Mouse (Mus musculus) forebrain, postnatal 0 days (tissue): ENCODE data around the gene Utf1. TPM values are rescaled to one million over a fixed set of nuclear protein-coding genes. Genes with fewer than 3 reads are reported as not detected.

Experiments used
- ATAC-seq: fragments of 200-750 bp; cut with Nextera tagmentation; 2 replicates; pipeline ENCODE4 v1.8.0; 2017; ENCODE audit warnings: mild to moderate bottlenecking, moderate library complexity
- DNase-seq: peaks from one replicate; pipeline ENCODE4 v3.0.0-alpha.2; 2015
- H3K27ac ChIP-seq: fragments of 300-500 bp; sonication (generic); 2 replicates; pipeline ENCODE4 v1.5.1; 2014; ENCODE audit warnings: low read depth, mild to moderate bottlenecking, antibody characterized with exemption, low read length, moderate library complexity, mixed read lengths
- H3K27me3 ChIP-seq: fragments of 300-500 bp; sonication (generic); 2 replicates; pipeline ENCODE4 v1.6.1; 2014; ENCODE audit warnings: mild to moderate bottlenecking, low read length, mixed read lengths; ENCODE audit not compliant: insufficient read depth
- H3K36me3 ChIP-seq: fragments of 300-500 bp; sonication (generic); 2 replicates; pipeline ENCODE4 v1.6.1; 2014; ENCODE audit warnings: mild to moderate bottlenecking, moderate library complexity; ENCODE audit not compliant: insufficient read depth
- H3K4me1 ChIP-seq: fragments of 300-500 bp; sonication (generic); 2 replicates; pipeline ENCODE4 v1.6.1; 2014; ENCODE audit warnings: antibody characterized with exemption; ENCODE audit not compliant: insufficient read depth
- H3K4me2 ChIP-seq: fragments of 300-500 bp; sonication (generic); 2 replicates; pipeline ENCODE4 v1.6.1; 2014; ENCODE audit warnings: low read depth, mild to moderate bottlenecking, moderate library complexity
- H3K4me3 ChIP-seq: fragments of 300-500 bp; sonication (generic); 2 replicates; pipeline ENCODE4 v1.5.1; 2014; ENCODE audit warnings: low read depth, low read length, mixed read lengths
- H3K9ac ChIP-seq: fragments of 300-500 bp; sonication (generic); 2 replicates; pipeline ENCODE4 v1.6.1; 2014; ENCODE audit warnings: mild to moderate bottlenecking
- H3K9me3 ChIP-seq: fragments of 300-500 bp; sonication (generic); 2 replicates; pipeline ENCODE4 v1.6.1; 2016; ENCODE audit warnings: low read length
- CTCF ChIP-seq: sonication (generic); IDR thresholded peaks from 2 replicates; pipeline ENCODE4 v1.5.1; 2016; ENCODE audit warnings: antibody characterized with exemption, control low read depth, low read depth
- WGBS: fragments of 180-500 bp; shearing (Covaris S2); extraction: QIAGEN DNeasy Blood & Tissue Kit; methylation state at CpG from one replicate; pipeline ENCODE4 v1.1.7; 2014; 5-methylcytosine and 5-hydroxymethylcytosine counted together
- polyA plus RNA-seq: library from polyadenylated mRNA; unstranded; fragments of >200 nt; fragmentation: Nextera tagmentation; extraction: Ambion mirVana; gene quantifications from 2 replicates; pipeline ENCODE4 v1.2.1, GENCODE M21; 2015
- total RNA-seq: library from RNA; depleted of rRNA; stranded (reverse); fragments of >200 nt; gene quantifications from 2 replicates; pipeline ENCODE4 v1.2.3, GENCODE M21; 2014

The Utf1 gene
- total and polyA plus RNA-seq, 2 experiments from 2014 or later, result not detected

GRCm38 (mm10) chr7:139980778-139981177, 37.2 kb downstream of the Utf1 start:
- H3K27me3 ChIP-seq, result no peaks in the 10 kb centered on the region
- no peaks in the 10 kb centered on the region for H3K36me3 ChIP-seq
- no peak overlapping the region for H3K27ac ChIP-seq
- ATAC-seq (no peak), DNase-seq (no peak)
- H3K4me2 ChIP-seq, result no peak overlapping the region
- no peak overlapping the region for H3K4me3 ChIP-seq
- no peaks in the 10 kb centered on the region for H3K9me3 ChIP-seq
- WGBS, result 54% methylated on average over 3 of the region's 3 CpGs
- no peak overlapping the region for H3K9ac ChIP-seq
- TF ChIP-seq CTCF, result no peak
- H3K4me1 ChIP-seq, result 0 out of 2 replicates have a peak, but pooled peaks cover 4% of the 10 kb centered on the region

DNA sequence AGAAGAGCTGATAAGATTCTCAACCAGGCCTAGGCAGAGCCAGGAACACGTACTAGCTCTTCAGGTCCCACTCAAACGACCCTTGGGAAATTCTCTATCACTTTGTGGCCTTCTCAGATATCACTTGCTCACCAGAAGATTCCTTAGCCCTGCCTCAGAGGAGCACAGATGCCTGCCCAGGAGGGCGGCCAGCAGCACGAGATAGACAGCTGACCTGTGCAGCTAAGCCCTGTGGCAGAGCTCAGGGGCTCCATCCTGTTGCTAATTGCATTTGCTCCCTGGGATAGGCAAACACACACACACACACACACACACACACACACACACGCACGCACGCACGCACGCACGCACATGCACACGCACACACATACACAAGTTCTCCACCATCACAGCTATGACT, 38.5 kb downstream of the Utf1 start:
- H3K36me3 ChIP-seq, result peaks cover 6% of the 10 kb centered on the region; the same call in 1 of the 2 replicates
- H3K27me3 ChIP-seq, result no peaks in the 10 kb centered on the region
- H3K4me2 ChIP-seq, result no peak overlapping the region
- no peak for DNase-seq
- TF ChIP-seq CTCF, result no peak
- H3K4me3 ChIP-seq, result no peak overlapping the region
- H3K27ac ChIP-seq, result no peak overlapping the region
- WGBS, result 84% methylated on average over 11 of the region's 11 CpGs
- no peaks in the 10 kb centered on the region for H3K9me3 ChIP-seq
- 0 out of 2 replicates have a peak, but pooled peaks cover 4% of the 10 kb centered on the region for H3K4me1 ChIP-seq
- no peak overlapping the region for H3K9ac ChIP-seq
- ATAC-seq, result no peak

- no peaks in the 10 kb centered on the region for H3K4me1 ChIP-seq
- no peak for TF ChIP-seq CTCF
- no peak overlapping the region for H3K9ac ChIP-seq
- WGBS, result 94% methylated on average over 11 of the region's 11 CpGs
- no peak for ATAC-seq
- H3K9me3 ChIP-seq, result no peaks in the 10 kb centered on the region
- peaks cover 6% of the 10 kb centered on the region; the same call in 1 of the 2 replicates for H3K36me3 ChIP-seq
- H3K27me3 ChIP-seq, result no peaks in the 10 kb centered on the region
- DNase-seq, result no peak
- no peak overlapping the region for H3K4me2 ChIP-seq
- no peak overlapping the region for H3K4me3 ChIP-seq
- no peak overlapping the region for H3K27ac ChIP-seq
Observed at GRCm38 (mm10) chr7:139984505-139984904, 40.9 kb downstream of the Utf1 start.

DNA sequence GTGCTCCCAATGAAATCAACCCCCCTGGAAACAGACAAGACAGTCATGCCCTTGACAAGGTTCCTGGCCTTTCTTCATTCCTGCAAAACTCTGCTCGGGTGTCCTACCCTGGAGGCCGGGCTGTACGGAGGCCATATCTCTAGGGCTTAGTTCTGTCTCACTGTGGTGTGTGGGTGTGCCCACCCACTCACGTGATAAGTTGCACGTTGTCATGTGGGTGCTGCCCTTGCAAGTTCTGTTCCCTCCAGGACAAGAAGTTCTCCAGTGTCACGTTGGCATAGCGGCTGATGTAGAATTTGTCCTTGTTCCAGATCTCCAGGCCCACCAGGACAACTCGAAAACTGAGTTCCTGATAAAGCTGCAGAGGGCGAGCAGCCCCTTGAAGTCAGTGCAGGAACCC, 44.7 kb downstream of the Utf1 start:
- Histone ChIP-seq H3K4me2 (no peak overlapping the region), H3K4me1 (no peaks in the 10 kb centered on the region), H3K36me3 (peaks cover 6% of the 10 kb centered on the region; the same call in 1 of the 2 replicates), H3K4me3 (no peak overlapping the region), H3K9ac (no peak overlapping the region), H3K27me3 (no peaks in the 10 kb centered on the region), H3K27ac (no peak overlapping the region), H3K9me3 (no peaks in the 10 kb centered on the region)
- ATAC-seq (no peak), DNase-seq (no peak)
- WGBS, result 87% methylated on average over 9 of the region's 9 CpGs
- TF ChIP-seq CTCF, result no peak

GRCm38 (mm10) chr7:139990864-139991394, 47.3 kb downstream of the Utf1 start:
- no peaks in the 10 kb centered on the region for H3K4me1 ChIP-seq
- no peak overlapping the region for H3K9ac ChIP-seq
- H3K4me3 ChIP-seq, result no peak overlapping the region
- no peaks in the 10 kb centered on the region for H3K9me3 ChIP-seq
- no peak for DNase-seq
- no peak for TF ChIP-seq CTCF
- 67% methylated on average over 8 of the region's 8 CpGs for WGBS
- ATAC-seq, result no peak
- H3K27me3 ChIP-seq, result no peaks in the 10 kb centered on the region
- peaks cover 14% of the 10 kb centered on the region for H3K36me3 ChIP-seq
- no peak overlapping the region for H3K27ac ChIP-seq
- H3K4me2 ChIP-seq, result no peak overlapping the region

DNA sequence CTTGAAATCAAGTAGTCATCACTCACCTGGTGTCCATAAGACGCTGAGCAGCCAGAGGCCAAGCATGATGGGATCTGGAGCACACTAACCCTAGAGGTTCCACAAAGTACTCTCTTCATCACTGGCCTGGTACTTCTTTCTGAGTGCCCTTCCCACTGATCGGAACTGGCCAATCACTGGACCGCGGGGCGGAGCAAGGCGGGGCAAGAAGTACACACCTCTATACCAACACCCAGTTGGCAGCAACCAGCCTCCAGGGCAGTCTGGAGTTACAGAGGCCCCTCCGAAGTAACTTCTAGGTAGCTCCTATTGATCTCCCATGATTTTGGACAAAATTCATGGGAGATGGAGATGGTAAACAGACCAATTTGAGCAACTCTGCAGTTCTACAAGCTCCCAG, 48.8 kb downstream of the Utf1 start, which contains the start of gene Adam8:
TSS of gene Adam8 (minus strand) at position 157 of the 400 bp plus-strand sequence.
- TF ChIP-seq CTCF, result no peak
- Histone ChIP-seq H3K9ac (no peak within 1 kb of the TSS), H3K4me3 (no peak within 1 kb of the TSS), H3K27ac (no peak within 1 kb of the TSS), H3K36me3 (peaks cover 24% of the 10 kb centered on the region), H3K4me2 (no peak within 1 kb of the TSS), H3K9me3 (no peaks in the 10 kb centered on the region), H3K27me3 (no peaks in the 10 kb centered on the region), H3K4me1 (no peaks in the 10 kb centered on the region)
- DNase-seq, result no peak
- no peak for ATAC-seq
- 34% methylated on average over 7 of the region's 7 CpGs for WGBS

DNA sequence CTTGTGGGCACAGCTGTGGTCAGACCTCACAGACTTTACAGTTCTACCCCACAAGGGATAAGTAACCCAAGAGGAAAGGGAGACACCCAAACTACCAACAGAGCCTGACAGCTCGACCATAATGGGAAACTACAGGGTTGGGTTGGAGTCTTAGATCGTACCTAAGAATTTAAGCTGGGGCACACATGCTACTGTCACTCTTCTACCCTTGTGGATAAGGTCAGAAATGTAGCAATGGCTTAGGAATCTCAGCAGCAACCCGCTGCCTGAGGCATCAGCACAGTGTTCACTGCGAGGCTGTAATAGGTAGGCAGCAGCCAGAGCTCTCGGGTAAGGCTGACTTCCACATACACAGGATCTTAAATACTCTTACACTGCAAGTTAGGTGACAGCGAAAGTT, 49.9 kb downstream of the Utf1 start:
- Histone ChIP-seq H3K4me3 (no peak overlapping the region), H3K4me2 (no peak overlapping the region), H3K36me3 (peaks cover 35% of the 10 kb centered on the region), H3K9ac (no peak overlapping the region), H3K4me1 (no peaks in the 10 kb centered on the region), H3K27ac (no peak overlapping the region), H3K27me3 (no peaks in the 10 kb centered on the region), H3K9me3 (no peaks in the 10 kb centered on the region)
- ATAC-seq (no peak), DNase-seq (no peak)
- TF ChIP-seq CTCF, result no peak
- 94% methylated on average over 6 of the region's 6 CpGs for WGBS
